ENCODE assay signal across 22 mouse cellular contexts in the genomic region with DNA sequence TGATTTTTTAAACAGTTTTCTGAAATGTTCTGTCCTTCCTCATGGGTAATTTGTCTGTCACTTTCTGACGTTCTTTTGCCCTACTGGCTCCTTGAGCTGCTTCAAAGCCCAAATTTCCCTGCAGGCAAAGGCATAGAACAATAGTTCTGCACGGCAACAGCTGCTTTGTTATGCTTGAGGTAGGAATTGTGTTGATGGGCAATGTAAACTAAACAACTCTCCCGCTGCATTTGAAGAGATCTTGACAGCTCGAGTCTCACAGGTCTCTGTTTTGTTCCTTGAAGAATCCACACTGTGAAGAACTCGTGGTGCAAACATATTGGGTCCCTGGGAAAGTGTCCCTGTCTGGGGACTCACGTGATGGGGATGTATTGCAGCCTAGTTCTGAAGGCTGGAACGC.
"Had no signal": no experiment of that assay in that cellular context is flagged by ENCODE, and none has a peak within 500 bp of the region (broad histone marks: within the 10 kb centered on the region; RNA-seq: fewer than 3 reads in every experiment).

No protein-coding gene starts in this region.

- H3K36me3 ChIP-seq: liver, embryonic 15.5 days; lung, embryonic 15.5 days; midbrain, embryonic 10.5 days; midbrain, embryonic 12.5 days; midbrain, embryonic 15.5 days; neural tube, embryonic 13.5 days; neural tube, embryonic 15.5 days had no signal

- H3K9ac ChIP-seq: liver, embryonic 15.5 days; liver, postnatal 0 days; lung, embryonic 15.5 days; midbrain, embryonic 12.5 days; midbrain, embryonic 15.5 days; neural tube, embryonic 13.5 days; neural tube, embryonic 15.5 days had no signal

- ATAC-seq: liver, postnatal 0 days; lung, postnatal 0 days; midbrain, embryonic 15.5 days had no signal

- H3K27ac ChIP-seq: liver, embryonic 15.5 days; lung, embryonic 15.5 days; macrophage; midbrain, embryonic 10.5 days; midbrain, embryonic 12.5 days; midbrain, embryonic 15.5 days; neural tube, embryonic 13.5 days; neural tube, embryonic 15.5 days had no signal

- H3K27me3 ChIP-seq: liver, embryonic 15.5 days; lung, embryonic 15.5 days; megakaryocyte, embryonic 14.5 days; midbrain, embryonic 12.5 days; midbrain, embryonic 15.5 days; neural tube, embryonic 13.5 days; neural tube, embryonic 15.5 days had no signal

- H3K4me2 ChIP-seq: liver, embryonic 15.5 days; lung, embryonic 15.5 days; midbrain, embryonic 12.5 days; midbrain, embryonic 15.5 days; neural tube, embryonic 13.5 days; neural tube, embryonic 15.5 days had no signal

- H3K9me3 ChIP-seq: liver, embryonic 15.5 days; lung, embryonic 15.5 days; midbrain, embryonic 10.5 days; midbrain, embryonic 12.5 days; midbrain, embryonic 15.5 days; neural tube, embryonic 13.5 days; neural tube, embryonic 15.5 days had no signal

- H3K4me3 ChIP-seq: liver, embryonic 15.5 days; lung, embryonic 15.5 days; megakaryocyte, embryonic 14.5 days; midbrain, embryonic 10.5 days; midbrain, embryonic 12.5 days; midbrain, embryonic 15.5 days; myocyte; neural tube, embryonic 13.5 days; neural tube, embryonic 15.5 days had no signal

- DNase-seq: liver, postnatal 0 days; lung, adult 2 months; lung, postnatal 14 days; lung, postnatal 36 days; right cerebral cortex, adult 18-20 months; right cerebral cortex, postnatal 25 days; right cerebral cortex, postnatal 4 days; spleen, adult 18-20 months; thymus, adult 18-20 months; thymus, postnatal 14 days; thymus, postnatal 36 days had no signal

- H3K4me1 ChIP-seq: liver, embryonic 15.5 days; lung, embryonic 15.5 days; megakaryocyte, embryonic 14.5 days; midbrain, embryonic 15.5 days; neural tube, embryonic 15.5 days had no signal
